Mouse (Mus musculus): ENCODE data around the gene Tssk4.

The Tssk4 gene

GRCm38 (mm10) chr14:55643060-55643907 lies 6.7 kb upstream of the Tssk4 start, which contains the start of gene Tm9sf1:
Gene Tm9sf1 (minus strand): TSS chr14:55643806.
- DNase-seq (ENCODE audit: low spot score in 2 of 2): peak; percentile 79 to 96

DNA sequence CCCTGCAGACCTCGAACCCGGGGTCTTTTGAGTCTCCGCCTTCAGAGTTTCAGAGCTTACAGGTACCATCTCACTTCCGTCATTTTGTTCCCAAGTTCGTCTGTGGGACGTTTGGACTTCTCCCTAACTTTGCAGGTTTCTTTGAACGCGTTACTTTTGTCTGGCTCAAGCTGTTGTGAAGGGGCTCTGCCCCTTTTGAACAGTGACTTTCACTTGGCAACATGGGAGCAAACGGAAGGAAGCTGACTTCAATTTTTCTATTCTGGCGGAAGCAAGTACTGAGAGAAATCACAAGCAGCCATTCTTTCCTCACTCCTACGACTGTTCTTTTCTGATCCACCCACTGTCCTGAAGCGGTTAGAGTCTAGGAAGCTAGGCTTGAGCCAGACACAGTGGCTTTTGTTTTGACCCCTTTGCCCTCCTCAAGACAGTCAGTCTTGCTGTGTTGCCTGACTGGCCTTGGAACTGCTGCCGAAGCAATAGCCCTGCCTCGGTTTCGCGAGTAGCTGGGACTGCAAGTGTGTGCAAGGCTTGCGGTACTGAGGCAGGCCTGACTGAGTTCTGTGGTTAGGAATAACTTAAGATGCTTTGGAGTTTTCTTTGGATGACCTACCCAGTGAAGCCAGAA lies 5.6 kb upstream of the Tssk4 start:
- DNase-seq (ENCODE audit: low spot score in 2 of 2): no peak

- no peak for DNase-seq (ENCODE audit: low spot score in 2 of 2)
Observed at GRCm38 (mm10) chr14:55651528-55651927, 1.5 kb downstream of the Tssk4 start.

GRCm38 (mm10) chr14:55656935-55657334 lies 7.0 kb downstream of the Tssk4 start:
- DNase-seq (ENCODE audit: low spot score in 2 of 2): no peak

GRCm38 (mm10) chr14:55658011-55658410 lies 8.0 kb downstream of the Tssk4 start:
- no peak for DNase-seq (ENCODE audit: low spot score in 2 of 2)

- peak; percentile 64 to 69 for DNase-seq (ENCODE audit: low spot score in 2 of 2)
Observed at GRCm38 (mm10) chr14:55659960-55660573, 10.1 kb downstream of the Tssk4 start, which contains the start of gene Mdp1. Gene Mdp1 (minus strand): TSS chr14:55660508.

DNA sequence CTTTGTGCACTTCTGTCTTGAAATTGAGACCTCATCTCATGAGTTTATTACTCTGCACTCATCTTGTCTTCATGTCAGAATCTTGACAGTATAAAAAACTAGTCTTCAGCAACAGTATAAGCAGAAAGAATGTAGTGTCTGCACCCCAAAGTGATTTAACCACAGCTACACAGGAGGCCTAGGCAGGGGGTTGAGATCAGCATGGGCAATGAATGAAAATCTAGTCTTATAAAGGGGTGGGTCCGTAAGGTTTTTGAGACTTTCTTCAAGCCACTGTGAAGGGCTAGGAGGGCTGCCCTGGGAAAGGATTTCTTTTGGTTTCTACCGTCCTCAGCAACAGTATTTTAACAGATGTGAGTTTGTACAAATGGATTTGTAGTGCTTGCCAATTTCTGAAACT lies 10.7 kb downstream of the Tssk4 start:
- no peak for DNase-seq (ENCODE audit: low spot score in 2 of 2)

- DNase-seq (ENCODE audit: low spot score in 2 of 2): no peak
Observed at GRCm38 (mm10) chr14:55671486-55671832, 21.5 kb downstream of the Tssk4 start.

- DNase-seq (ENCODE audit: low spot score in 2 of 2): peak; percentile 90 to 97
Observed at GRCm38 (mm10) chr14:55671833-55672740, 22.1 kb downstream of the Tssk4 start, which contains the start of the genes Gmpr2 and Nedd8. Gene Gmpr2 (plus strand): TSS chr14:55671941. Gene Nedd8 (minus strand): TSS chr14:55672124.

DNA sequence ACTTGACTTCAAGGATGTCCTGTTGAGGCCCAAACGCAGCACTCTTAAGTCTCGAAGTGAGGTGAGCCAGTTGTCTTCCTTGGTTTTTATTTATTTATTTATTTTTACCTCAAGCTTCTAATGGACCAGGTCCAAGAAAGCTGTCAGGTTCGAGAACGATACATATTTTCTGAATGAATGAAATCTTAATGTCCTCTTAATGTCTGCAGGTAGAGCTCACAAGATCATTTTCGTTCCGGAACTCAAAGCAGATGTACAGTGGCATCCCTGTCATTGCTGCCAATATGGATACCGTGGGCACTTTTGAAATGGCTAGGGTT lies 22.7 kb downstream of the Tssk4 start:
- DNase-seq (ENCODE audit: low spot score in 2 of 2): no peak

DNA sequence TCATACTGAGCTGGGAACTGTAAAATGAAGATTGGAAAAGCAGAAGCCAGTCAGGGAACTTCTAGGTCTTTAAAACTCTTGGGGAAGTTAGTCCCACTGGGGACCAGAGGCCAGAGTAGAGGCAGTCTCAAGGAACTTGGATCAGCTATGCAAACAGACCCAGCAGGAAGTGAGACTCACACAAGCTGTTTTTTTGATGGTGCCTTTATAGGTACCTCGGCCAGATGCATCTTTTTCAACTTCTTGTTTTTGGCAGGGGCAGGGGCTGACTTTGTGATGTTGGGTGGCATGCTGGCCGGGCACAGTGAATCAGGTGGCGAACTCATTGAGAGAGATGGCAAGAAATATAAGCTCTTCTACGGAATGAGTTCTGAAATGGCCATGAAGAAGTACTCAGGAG lies 27.6 kb downstream of the Tssk4 start:
- DNase-seq (ENCODE audit: low spot score in 2 of 2): no peak

- DNase-seq (ENCODE audit: low spot score in 2 of 2): peak; percentile 88
Observed at GRCm38 (mm10) chr14:55681160-55682117, 31.5 kb downstream of the Tssk4 start, which contains the start of gene Tinf2. Gene Tinf2 (minus strand): TSS chr14:55681820.

GRCm38 (mm10) chr14:55682118-55682493 lies 32.1 kb downstream of the Tssk4 start:
- no peak for DNase-seq (ENCODE audit: low spot score in 2 of 2)

DNA sequence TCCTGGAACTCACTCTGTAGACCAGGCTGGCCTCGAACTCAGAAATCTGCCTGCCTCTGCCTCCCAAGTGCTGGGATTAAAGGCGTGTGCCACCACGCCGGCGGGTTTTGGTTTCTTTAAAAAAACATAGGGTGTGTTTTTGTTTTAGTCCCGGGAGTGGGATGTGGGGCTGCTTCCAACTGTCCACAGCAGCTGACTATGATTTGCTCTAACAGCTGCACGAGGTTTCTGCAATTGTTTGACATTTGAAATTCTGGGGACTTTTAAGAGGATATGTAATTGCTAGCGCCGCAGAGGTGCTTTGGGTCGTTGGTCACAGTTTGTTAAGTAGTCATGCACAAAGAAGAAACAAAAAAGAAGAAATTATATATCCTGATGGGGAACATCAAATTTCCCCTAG lies 39.4 kb downstream of the Tssk4 start:
- no peak for DNase-seq (ENCODE audit: low spot score in 2 of 2)

GRCm38 (mm10) chr14:55697226-55697625 lies 47.2 kb downstream of the Tssk4 start:
- no peak for DNase-seq (ENCODE audit: low spot score in 2 of 2)

DNA sequence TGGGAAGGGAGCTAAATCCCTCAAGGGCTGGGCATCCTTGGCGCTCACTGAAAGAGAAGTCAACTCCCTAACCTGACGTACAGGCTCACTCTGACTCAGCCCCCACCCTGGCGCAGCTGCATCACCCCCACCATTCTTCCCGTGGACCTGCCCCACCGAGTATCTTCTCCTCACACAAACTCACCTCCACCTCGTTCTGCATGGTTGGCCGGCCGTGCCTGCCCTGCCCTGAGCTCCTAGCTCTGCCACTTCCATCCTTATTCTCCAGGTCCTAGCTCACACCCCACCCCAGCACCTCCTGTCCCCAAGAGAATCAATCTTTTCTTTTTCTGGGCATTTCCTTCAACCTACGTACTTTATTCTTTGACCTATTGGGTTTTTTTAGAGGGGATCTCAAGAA lies 51.1 kb downstream of the Tssk4 start:
- DNase-seq (ENCODE audit: low spot score in 2 of 2): no peak
